Mouse (Mus musculus): Measurements from ENCODE around the gene Zfp786. TPM values are rescaled to one million over a fixed set of nuclear protein-coding genes. Genes with fewer than 3 reads are reported as not detected.

The Zfp786 gene
- polyA plus RNA-seq, 1 experiment from 2014 or later = 1.9 TPM

- no peaks in the 10 kb centered on the region for H3K27me3 ChIP-seq (ENCODE audit: insufficient read depth, low read length)
- H3K9ac ChIP-seq (ENCODE audit: low read depth, low read length) = no peak overlapping the region
- no peak for TF ChIP-seq CTCF (IDR thresholded peaks at IDR 0.05; ENCODE audit: low read depth)
- no peaks in the 10 kb centered on the region for H3K9me3 ChIP-seq (replicated peaks; ENCODE audit: low read length)
- ATAC-seq (replicated peaks; ENCODE audit: low FRiP score, low read depth) = no peak
- peaks cover 29% of the 10 kb centered on the region for H3K36me3 ChIP-seq (ENCODE audit: insufficient read depth, low read length)
- DNase-seq (ENCODE audit: low spot score) = no peak
- H3K4me2 ChIP-seq (ENCODE audit: low read length) = no peak overlapping the region
- H3K4me1 ChIP-seq (replicated peaks; ENCODE audit: insufficient read depth, low read length) = peaks cover 5% of the 10 kb centered on the region
- no peak overlapping the region for H3K27ac ChIP-seq
- no peak overlapping the region for H3K4me3 ChIP-seq (replicated peaks; ENCODE audit: low read depth, low read length)
- 83% methylated on average over 4 of the region's 4 CpGs for WGBS
These were observed 21.6 kb downstream of the Zfp786 start for GRCm38 (mm10) chr6:47809053-47809452.

GRCm38 (mm10) chr6:47808545-47808944 is 22.1 kb downstream of the Zfp786 start:
- TF ChIP-seq CTCF (IDR thresholded peaks at IDR 0.05; ENCODE audit: low read depth) = no peak
- no peak for ATAC-seq (replicated peaks; ENCODE audit: low FRiP score, low read depth)
- WGBS = 90% methylated on average over 5 of the region's 5 CpGs
- Histone ChIP-seq H3K36me3 (ENCODE audit: insufficient read depth, low read length) (peaks cover 34% of the 10 kb centered on the region), H3K4me2 (ENCODE audit: low read length) (no peak overlapping the region), H3K9ac (ENCODE audit: low read depth, low read length) (no peak overlapping the region), H3K9me3 (replicated peaks; ENCODE audit: low read length) (no peaks in the 10 kb centered on the region), H3K27ac (no peak overlapping the region), H3K4me3 (replicated peaks; ENCODE audit: low read depth, low read length) (no peak overlapping the region), H3K27me3 (ENCODE audit: insufficient read depth, low read length) (no peaks in the 10 kb centered on the region), H3K4me1 (replicated peaks; ENCODE audit: insufficient read depth, low read length) (peaks cover 5% of the 10 kb centered on the region)
- DNase-seq (ENCODE audit: low spot score) = no peak

GRCm38 (mm10) chr6:47807419-47807818 is 23.2 kb downstream of the Zfp786 start:
- 88% methylated on average over 2 of the region's 2 CpGs for WGBS
- H3K27me3 ChIP-seq (ENCODE audit: insufficient read depth, low read length) = no peaks in the 10 kb centered on the region
- DNase-seq (ENCODE audit: low spot score) = no peak
- no peak overlapping the region for H3K4me2 ChIP-seq (ENCODE audit: low read length)
- peaks cover 5% of the 10 kb centered on the region for H3K4me1 ChIP-seq (replicated peaks; ENCODE audit: insufficient read depth, low read length)
- no peak for ATAC-seq (replicated peaks; ENCODE audit: low FRiP score, low read depth)
- H3K36me3 ChIP-seq (ENCODE audit: insufficient read depth, low read length) = peaks cover 45% of the 10 kb centered on the region
- no peaks in the 10 kb centered on the region for H3K9me3 ChIP-seq (replicated peaks; ENCODE audit: low read length)
- H3K4me3 ChIP-seq (replicated peaks; ENCODE audit: low read depth, low read length) = no peak overlapping the region
- no peak overlapping the region for H3K9ac ChIP-seq (ENCODE audit: low read depth, low read length)
- TF ChIP-seq CTCF (IDR thresholded peaks at IDR 0.05; ENCODE audit: low read depth) = no peak
- no peak overlapping the region for H3K27ac ChIP-seq

GRCm38 (mm10) chr6:47805520-47805919 is 25.1 kb downstream of the Zfp786 start:
- no peak for TF ChIP-seq CTCF (IDR thresholded peaks at IDR 0.05; ENCODE audit: low read depth)

GRCm38 (mm10) chr6:47799079-47799478 is 31.6 kb downstream of the Zfp786 start:
- H3K27ac ChIP-seq = no peak overlapping the region
- H3K4me2 ChIP-seq (ENCODE audit: low read length) = no peak overlapping the region
- H3K9ac ChIP-seq (ENCODE audit: low read depth, low read length) = no peak overlapping the region
- ATAC-seq (replicated peaks; ENCODE audit: low FRiP score, low read depth) (peak; percentile 67), DNase-seq (ENCODE audit: low spot score) (peak; percentile 94)
- H3K9me3 ChIP-seq (replicated peaks; ENCODE audit: low read length) = no peaks in the 10 kb centered on the region
- peaks cover 79% of the 10 kb centered on the region for H3K36me3 ChIP-seq (ENCODE audit: insufficient read depth, low read length)
- TF ChIP-seq CTCF (IDR thresholded peaks at IDR 0.05; ENCODE audit: low read depth) = peak; percentile 88
- H3K4me1 ChIP-seq (replicated peaks; ENCODE audit: insufficient read depth, low read length) = no peaks in the 10 kb centered on the region
- WGBS = 45% methylated on average over 6 of the region's 6 CpGs
- H3K4me3 ChIP-seq (replicated peaks; ENCODE audit: low read depth, low read length) = no peak overlapping the region
- no peaks in the 10 kb centered on the region for H3K27me3 ChIP-seq (ENCODE audit: insufficient read depth, low read length)

More at GRCm38 (mm10) chr6:47805520-47805919, 25.1 kb downstream of the Zfp786 start:
- H3K27ac ChIP-seq = no peak overlapping the region
- H3K36me3 ChIP-seq (ENCODE audit: insufficient read depth, low read length) = peaks cover 62% of the 10 kb centered on the region
- 58% methylated on average over 2 of the region's 2 CpGs for WGBS
- DNase-seq (ENCODE audit: low spot score) (no peak), ATAC-seq (replicated peaks; ENCODE audit: low FRiP score, low read depth) (no peak)
- no peaks in the 10 kb centered on the region for H3K9me3 ChIP-seq (replicated peaks; ENCODE audit: low read length)
- no peaks in the 10 kb centered on the region for H3K4me1 ChIP-seq (replicated peaks; ENCODE audit: insufficient read depth, low read length)
- no peak overlapping the region for H3K9ac ChIP-seq (ENCODE audit: low read depth, low read length)
- no peak overlapping the region for H3K4me3 ChIP-seq (replicated peaks; ENCODE audit: low read depth, low read length)
- no peak overlapping the region for H3K4me2 ChIP-seq (ENCODE audit: low read length)
- H3K27me3 ChIP-seq (ENCODE audit: insufficient read depth, low read length) = no peaks in the 10 kb centered on the region

- Histone ChIP-seq H3K4me3 (replicated peaks; ENCODE audit: low read depth, low read length) (no peak overlapping the region), H3K9me3 (replicated peaks; ENCODE audit: low read length) (no peaks in the 10 kb centered on the region), H3K4me1 (replicated peaks; ENCODE audit: insufficient read depth, low read length) (no peaks in the 10 kb centered on the region), H3K4me2 (ENCODE audit: low read length) (no peak overlapping the region), H3K9ac (ENCODE audit: low read depth, low read length) (no peak overlapping the region), H3K27ac (no peak overlapping the region), H3K27me3 (ENCODE audit: insufficient read depth, low read length) (no peaks in the 10 kb centered on the region), H3K36me3 (ENCODE audit: insufficient read depth, low read length) (peaks cover 36% of the 10 kb centered on the region)
- no peak for ATAC-seq (replicated peaks; ENCODE audit: low FRiP score, low read depth)
- DNase-seq (ENCODE audit: low spot score) = peak; percentile 61
- TF ChIP-seq CTCF (IDR thresholded peaks at IDR 0.05; ENCODE audit: low read depth) = peak; percentile 65
- WGBS = 67% methylated on average over 10 of the region's 10 CpGs
These were observed 36.4 kb downstream of the Zfp786 start for GRCm38 (mm10) chr6:47794106-47794830.
